Mouse (Mus musculus) heart, adult 2 months (tissue): ENCODE results near the gene Olig1.

Source experiments
- CTCF ChIP-seq: fragments of 200-600 bp; IDR thresholded peaks from 2 replicates; pipeline ENCODE4 v1.8.1; 2022; ENCODE audit warnings: antibody characterized with exemption, mild to moderate bottlenecking, moderate library complexity
- EP300 ChIP-seq: fragments of 200-500 bp; IDR thresholded peaks from 2 replicates; pipeline ENCODE4 v1.6.1; 2011; ENCODE audit warnings: low read depth, low read length, control low read depth; ENCODE audit not compliant: insufficient read depth
- POLR2A ChIP-seq: fragments of 200-500 bp; IDR thresholded peaks from 2 replicates; pipeline ENCODE4 v1.6.1; 2011; ENCODE audit warnings: mild to moderate bottlenecking, low read depth, low read length, control low read depth; ENCODE audit not compliant: insufficient read depth

- TF ChIP-seq EP300 (no peak), CTCF (no peak), POLR2A (no peak)
Observed at GRCm38 (mm10) chr16:91299412-91299811, 29.8 kb downstream of the Olig1 start.
